Mouse (Mus musculus): ENCODE measurements around the gene Srgap1. TPM values are rescaled to one million over a fixed set of nuclear protein-coding genes. Genes with fewer than 3 reads are reported as not detected.

The Srgap1 gene
- polyA plus RNA-seq, 1 experiment from 2014 or later: 8.5 TPM

DNA sequence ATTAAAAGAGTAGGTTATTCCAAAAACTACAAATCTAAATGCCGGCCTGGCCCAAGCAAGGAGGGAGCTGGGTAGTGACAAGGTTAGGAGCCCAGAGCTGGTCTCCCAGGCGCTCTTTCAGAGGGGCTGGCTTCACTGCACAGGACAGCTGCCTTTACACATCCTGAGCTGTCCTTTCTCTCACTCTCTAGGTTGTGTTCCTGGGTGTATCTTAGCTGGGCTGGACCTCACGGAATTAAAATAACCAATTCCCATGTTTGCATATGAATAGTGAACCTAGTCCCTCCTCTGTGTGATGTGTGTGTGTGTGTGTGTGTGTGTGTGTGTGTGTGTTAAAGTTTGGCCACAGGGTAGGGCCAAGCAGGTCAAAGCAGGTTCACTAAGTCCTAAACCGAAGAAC lies 2.2 kb downstream of the Srgap1 start:
- no peak overlapping the region for H3K4me3 ChIP-seq

DNA sequence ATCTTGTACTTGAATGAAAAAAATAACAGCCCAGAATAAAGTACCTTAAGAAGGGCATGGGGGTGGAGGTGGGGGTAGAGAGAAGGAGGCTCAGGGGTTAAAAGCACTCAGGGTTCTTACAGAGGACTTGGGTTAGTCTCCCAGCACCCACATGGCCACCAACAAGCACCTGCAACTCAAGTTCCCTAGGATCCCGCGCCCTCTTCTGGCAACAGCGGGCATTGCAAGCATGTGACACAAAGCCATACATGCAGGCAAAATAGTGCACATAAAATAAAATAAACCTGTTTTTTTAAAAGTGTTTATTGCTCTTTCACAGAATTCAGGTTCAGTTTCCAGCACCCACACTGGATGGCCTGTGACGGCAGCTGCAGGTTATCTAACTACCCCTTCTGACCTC lies 6.7 kb downstream of the Srgap1 start:
- H3K27ac ChIP-seq (ENCODE audit: poor library complexity, severe bottlenecking): no peak overlapping the region
- H3K4me2 ChIP-seq: no peak overlapping the region
- H3K27me3 ChIP-seq (replicated peaks): no peaks in the 10 kb centered on the region
- no peak overlapping the region for H3K9ac ChIP-seq
- 45% methylated on average over 4 of the region's 4 CpGs for whole genome bisulfite sequencing
- H3K4me3 ChIP-seq: no peak overlapping the region
- peaks cover 4% of the 10 kb centered on the region; the same call in 1 of the 2 replicates for H3K9me3 ChIP-seq (replicated peaks)
- H3K36me3 ChIP-seq: peaks cover 9% of the 10 kb centered on the region; the same call in 1 of the 2 replicates
- ATAC-seq (ENCODE audit: insufficient number of reproducible peaks, low FRiP score): no peak
- peaks cover 4% of the 10 kb centered on the region for H3K4me1 ChIP-seq (replicated peaks)

More for the DNA sequence above, 2.2 kb downstream of the Srgap1 start:
- Histone ChIP-seq H3K4me2 (0 out of 2 replicates have a peak overlapping the region, but pooled peaks have one; percentile 10), H3K9ac (no peak overlapping the region), H3K4me1 (replicated peaks) (peaks cover 7% of the 10 kb centered on the region), H3K36me3 (no peaks in the 10 kb centered on the region), H3K27ac (ENCODE audit: poor library complexity, severe bottlenecking) (no peak overlapping the region), H3K27me3 (replicated peaks) (peaks cover 9% of the 10 kb centered on the region; the same call in 1 of the 2 replicates), H3K9me3 (replicated peaks) (peaks cover 4% of the 10 kb centered on the region; the same call in 1 of the 2 replicates)
- ATAC-seq (ENCODE audit: insufficient number of reproducible peaks, low FRiP score): no peak
- 79% methylated on average over 4 of the region's 4 CpGs for WGBS

DNA sequence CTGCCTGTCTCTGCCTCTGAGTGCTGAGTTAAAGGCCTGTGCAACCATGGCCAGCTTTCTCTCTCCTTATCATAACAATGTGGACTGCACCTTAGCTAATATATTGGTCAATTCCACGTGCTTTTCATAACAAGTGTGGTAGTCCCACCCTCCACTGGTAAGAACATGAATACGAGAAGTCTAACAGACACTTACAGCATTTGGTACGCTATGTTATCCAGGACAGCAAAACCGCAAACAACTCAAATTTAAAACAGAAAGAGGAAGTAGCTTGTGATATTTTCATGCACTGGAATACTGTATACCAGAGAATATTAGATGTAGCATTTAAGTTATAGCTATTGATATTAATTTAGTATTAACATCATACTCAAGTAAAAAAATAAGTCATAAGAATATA lies 7.5 kb downstream of the Srgap1 start:
- Histone ChIP-seq H3K36me3 (peaks cover 9% of the 10 kb centered on the region; the same call in 1 of the 2 replicates), H3K9ac (no peak overlapping the region), H3K27me3 (replicated peaks) (peaks cover 4% of the 10 kb centered on the region; the same call in 1 of the 2 replicates), H3K27ac (ENCODE audit: poor library complexity, severe bottlenecking) (no peak overlapping the region), H3K4me2 (no peak overlapping the region), H3K4me1 (replicated peaks) (peaks cover 4% of the 10 kb centered on the region), H3K9me3 (replicated peaks) (peaks cover 4% of the 10 kb centered on the region; the same call in 1 of the 2 replicates), H3K4me3 (no peak overlapping the region)
- 85% methylated on average over 4 of the region's 4 CpGs for WGBS
- no peak for ATAC-seq (ENCODE audit: insufficient number of reproducible peaks, low FRiP score)

DNA sequence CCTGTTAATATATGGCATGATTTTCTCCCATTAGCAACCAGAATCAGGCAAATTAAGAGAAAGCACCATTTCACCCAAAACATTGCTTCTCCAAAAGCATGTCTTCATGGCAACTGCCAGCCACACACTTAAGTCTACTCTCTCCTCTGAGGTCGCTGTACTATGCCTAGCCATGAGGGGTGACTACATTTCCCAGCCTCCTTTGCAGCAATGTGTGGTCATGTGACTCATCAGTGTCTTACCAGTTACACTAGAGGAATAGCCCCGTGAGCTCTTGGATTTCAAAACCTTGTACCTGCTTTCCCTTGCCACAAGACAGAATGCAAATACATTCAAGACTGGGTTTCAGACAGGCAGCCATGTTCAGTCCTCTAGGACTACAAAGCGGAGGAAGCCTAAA lies 8.6 kb downstream of the Srgap1 start:
- no peak overlapping the region for H3K27ac ChIP-seq (ENCODE audit: poor library complexity, severe bottlenecking)
- 59% methylated on average over 3 of the region's 3 CpGs for WGBS
- no peak overlapping the region for H3K9ac ChIP-seq
- no peak for ATAC-seq (ENCODE audit: insufficient number of reproducible peaks, low FRiP score)
- peaks cover 14% of the 10 kb centered on the region for H3K27me3 ChIP-seq (replicated peaks)
- H3K9me3 ChIP-seq (replicated peaks): peaks cover 4% of the 10 kb centered on the region; the same call in 1 of the 2 replicates
- peaks cover 4% of the 10 kb centered on the region for H3K4me1 ChIP-seq (replicated peaks)
- H3K4me2 ChIP-seq: 0 out of 2 replicates have a peak overlapping the region, but pooled peaks have one; percentile 6
- H3K36me3 ChIP-seq: peaks cover 9% of the 10 kb centered on the region; the same call in 1 of the 2 replicates
- H3K4me3 ChIP-seq: no peak overlapping the region

DNA sequence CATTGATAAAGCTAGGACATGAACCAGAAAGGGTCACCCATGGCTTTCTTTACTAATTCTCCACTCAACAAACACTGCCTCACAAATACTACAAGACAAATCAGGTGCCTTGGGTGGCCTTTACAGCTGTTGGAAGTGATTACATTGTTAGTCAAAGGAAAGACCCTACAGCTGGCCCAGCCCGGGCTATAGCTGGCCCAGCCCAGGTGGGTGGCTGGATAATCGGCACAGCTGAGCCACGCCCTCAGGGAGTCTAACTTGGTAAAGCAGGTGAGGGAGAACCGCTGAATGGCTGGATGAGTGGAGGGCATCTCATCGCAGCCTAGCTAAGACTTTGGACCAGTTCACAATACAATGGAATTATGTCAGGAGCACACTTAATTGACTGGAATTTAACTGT lies 13.8 kb downstream of the Srgap1 start:
- no peak for ATAC-seq (ENCODE audit: insufficient number of reproducible peaks, low FRiP score)
- no peak overlapping the region for H3K9ac ChIP-seq
- H3K36me3 ChIP-seq: peaks cover 9% of the 10 kb centered on the region; the same call in 1 of the 2 replicates
- 77% methylated on average over 5 of the region's 5 CpGs for WGBS
- no peaks in the 10 kb centered on the region for H3K4me1 ChIP-seq (replicated peaks)
- H3K9me3 ChIP-seq (replicated peaks): peaks cover 6% of the 10 kb centered on the region; the same call in 1 of the 2 replicates
- H3K27ac ChIP-seq (ENCODE audit: poor library complexity, severe bottlenecking): no peak overlapping the region
- H3K4me2 ChIP-seq: no peak overlapping the region
- H3K27me3 ChIP-seq (replicated peaks): peaks cover 39% of the 10 kb centered on the region
- H3K4me3 ChIP-seq: no peak overlapping the region

DNA sequence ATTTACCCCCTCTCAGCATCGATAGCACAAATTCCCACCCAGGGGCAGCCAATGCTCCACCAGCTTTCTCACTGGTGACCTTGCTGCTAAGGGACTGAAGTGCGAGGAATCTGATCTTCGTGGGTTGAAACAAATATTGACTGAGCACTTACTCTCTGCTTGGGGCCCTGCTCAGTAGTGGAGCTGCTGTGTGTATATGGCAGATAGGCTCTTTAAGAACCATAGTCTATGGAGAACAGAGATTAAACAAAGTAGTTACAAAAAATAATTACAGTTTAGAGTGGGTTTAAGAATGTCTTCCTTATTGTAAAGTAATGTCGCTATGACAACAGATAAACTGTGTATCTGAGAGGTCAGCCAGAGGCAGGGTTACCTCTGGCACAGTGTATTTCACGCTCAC lies 16.7 kb downstream of the Srgap1 start:
- H3K27ac ChIP-seq (ENCODE audit: poor library complexity, severe bottlenecking): no peak overlapping the region
- ATAC-seq (ENCODE audit: insufficient number of reproducible peaks, low FRiP score): no peak
- 78% methylated on average over 5 of the region's 5 CpGs for WGBS
- H3K4me2 ChIP-seq: no peak overlapping the region
- H3K36me3 ChIP-seq: no peaks in the 10 kb centered on the region
- H3K9ac ChIP-seq: no peak overlapping the region
- H3K4me1 ChIP-seq (replicated peaks): peaks cover 8% of the 10 kb centered on the region
- peaks cover 48% of the 10 kb centered on the region for H3K27me3 ChIP-seq (replicated peaks)
- no peak overlapping the region for H3K4me3 ChIP-seq
- H3K9me3 ChIP-seq (replicated peaks): 0 out of 2 replicates have a peak, but pooled peaks cover 6% of the 10 kb centered on the region

DNA sequence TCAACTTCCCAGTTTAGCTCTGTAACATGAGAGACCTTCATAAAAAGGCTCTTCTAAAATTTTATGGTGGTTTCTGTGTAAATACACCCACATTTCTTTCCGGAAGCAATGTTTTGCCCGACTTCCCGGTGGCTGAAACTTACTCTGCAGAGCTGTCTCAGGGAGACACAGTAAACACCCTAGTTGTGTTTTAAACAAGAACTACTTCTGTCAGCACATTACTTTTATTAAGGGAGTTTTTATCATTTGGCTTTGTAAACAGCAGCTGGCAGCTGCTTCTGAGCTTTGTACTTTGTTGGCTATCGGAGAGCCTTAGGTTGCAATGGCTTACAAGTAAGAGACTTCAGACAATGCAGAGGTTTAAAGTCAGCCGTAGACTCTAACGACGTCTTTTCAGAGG lies 17.4 kb downstream of the Srgap1 start:
- Histone ChIP-seq H3K4me1 (replicated peaks) (peaks cover 13% of the 10 kb centered on the region), H3K27me3 (replicated peaks) (peaks cover 45% of the 10 kb centered on the region), H3K9ac (no peak overlapping the region), H3K4me2 (no peak overlapping the region), H3K36me3 (no peaks in the 10 kb centered on the region), H3K9me3 (replicated peaks) (0 out of 2 replicates have a peak, but pooled peaks cover 6% of the 10 kb centered on the region), H3K27ac (ENCODE audit: poor library complexity, severe bottlenecking) (no peak overlapping the region), H3K4me3 (no peak overlapping the region)
- no peak for ATAC-seq (ENCODE audit: insufficient number of reproducible peaks, low FRiP score)
- 80% methylated on average over 7 of the region's 7 CpGs for WGBS

DNA sequence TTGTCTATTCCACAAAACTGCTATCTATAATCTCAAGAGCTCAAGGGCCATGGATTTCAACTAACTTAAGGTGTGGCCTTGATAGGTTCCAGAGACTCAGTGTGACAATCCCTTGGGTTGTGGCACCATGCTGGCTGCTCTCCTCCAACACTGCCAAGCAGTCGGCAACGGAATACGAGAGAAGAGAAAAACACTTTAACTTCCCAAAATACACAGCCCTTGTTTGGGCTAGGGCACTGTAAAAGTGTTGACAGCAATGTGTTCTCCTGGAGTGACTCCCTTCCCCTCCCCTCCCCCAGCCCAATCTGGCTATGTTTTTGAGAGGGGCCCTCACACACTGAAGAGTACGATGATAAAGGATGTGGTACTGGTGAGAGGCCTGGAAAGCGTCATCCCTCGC lies 21.9 kb downstream of the Srgap1 start:
- Histone ChIP-seq H3K27me3 (replicated peaks) (peaks cover 40% of the 10 kb centered on the region), H3K4me1 (replicated peaks) (peaks cover 20% of the 10 kb centered on the region), H3K27ac (ENCODE audit: poor library complexity, severe bottlenecking) (no peak overlapping the region), H3K9ac (no peak overlapping the region), H3K4me2 (no peak overlapping the region; the same call in 1 of the 2 replicates), H3K4me3 (no peak overlapping the region), H3K9me3 (replicated peaks) (peaks cover 22% of the 10 kb centered on the region), H3K36me3 (peaks cover 11% of the 10 kb centered on the region)
- WGBS: 22% methylated on average over 6 of the region's 6 CpGs
- peak; percentile 90 for ATAC-seq (ENCODE audit: insufficient number of reproducible peaks, low FRiP score)

DNA sequence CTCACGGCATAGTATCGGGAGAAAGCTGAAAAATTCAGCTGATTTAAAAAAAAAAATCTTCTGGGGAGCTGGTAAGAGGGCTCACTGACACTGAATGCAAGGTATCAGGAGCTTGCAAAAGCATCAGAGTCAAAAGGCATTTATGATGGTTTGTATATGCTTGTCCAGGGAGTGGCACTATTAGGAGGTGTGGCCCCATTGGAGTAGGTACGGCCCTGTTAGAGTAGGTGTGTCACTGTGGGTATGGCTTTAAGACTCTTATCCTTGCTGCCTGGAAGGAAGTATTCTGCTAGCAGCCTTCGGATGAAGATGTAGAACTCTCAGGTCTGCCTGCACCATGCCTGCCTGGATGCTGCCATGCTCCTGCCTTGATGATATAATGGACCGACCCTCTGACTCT lies 26.2 kb downstream of the Srgap1 start:
- H3K36me3 ChIP-seq: peaks cover 11% of the 10 kb centered on the region
- H3K9ac ChIP-seq: no peak overlapping the region
- peaks cover 58% of the 10 kb centered on the region for H3K4me1 ChIP-seq (replicated peaks)
- H3K27me3 ChIP-seq (replicated peaks): peaks cover 30% of the 10 kb centered on the region
- H3K4me3 ChIP-seq: no peak overlapping the region
- no peak overlapping the region for H3K4me2 ChIP-seq
- WGBS: 85% methylated on average over 5 of the region's 5 CpGs
- H3K9me3 ChIP-seq (replicated peaks): peaks cover 16% of the 10 kb centered on the region
- H3K27ac ChIP-seq (ENCODE audit: poor library complexity, severe bottlenecking): no peak overlapping the region
- ATAC-seq (ENCODE audit: insufficient number of reproducible peaks, low FRiP score): no peak

DNA sequence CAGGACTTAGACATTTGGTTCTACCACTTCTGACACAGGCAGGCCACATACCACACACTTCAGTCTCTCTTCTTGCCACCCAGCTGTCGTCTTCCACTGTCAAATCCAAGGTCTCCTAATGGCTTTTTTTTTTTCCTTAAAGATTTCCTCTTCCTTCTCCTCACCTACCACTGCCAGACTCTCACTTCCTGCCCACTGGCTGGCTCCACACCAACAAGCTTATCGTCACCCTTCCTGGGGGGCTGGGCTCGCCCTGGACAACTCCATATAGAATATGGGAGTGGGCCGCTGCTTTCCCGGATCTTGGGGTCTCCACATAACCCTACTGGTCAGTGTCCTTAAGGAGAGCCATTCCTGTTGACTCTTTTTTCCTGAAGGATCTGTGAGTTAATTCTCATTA lies 26.9 kb downstream of the Srgap1 start:
- H3K27ac ChIP-seq (ENCODE audit: poor library complexity, severe bottlenecking): peak overlapping the region; percentile 47; the same call in 1 of the 2 replicates
- no peak overlapping the region for H3K4me3 ChIP-seq
- peaks cover 30% of the 10 kb centered on the region for H3K27me3 ChIP-seq (replicated peaks)
- WGBS: 56% methylated on average over 5 of the region's 5 CpGs
- H3K9ac ChIP-seq: no peak overlapping the region
- peaks cover 51% of the 10 kb centered on the region for H3K4me1 ChIP-seq (replicated peaks)
- ATAC-seq (ENCODE audit: insufficient number of reproducible peaks, low FRiP score): no peak
- peaks cover 11% of the 10 kb centered on the region for H3K36me3 ChIP-seq
- no peak overlapping the region for H3K4me2 ChIP-seq
- peaks cover 16% of the 10 kb centered on the region for H3K9me3 ChIP-seq (replicated peaks)

DNA sequence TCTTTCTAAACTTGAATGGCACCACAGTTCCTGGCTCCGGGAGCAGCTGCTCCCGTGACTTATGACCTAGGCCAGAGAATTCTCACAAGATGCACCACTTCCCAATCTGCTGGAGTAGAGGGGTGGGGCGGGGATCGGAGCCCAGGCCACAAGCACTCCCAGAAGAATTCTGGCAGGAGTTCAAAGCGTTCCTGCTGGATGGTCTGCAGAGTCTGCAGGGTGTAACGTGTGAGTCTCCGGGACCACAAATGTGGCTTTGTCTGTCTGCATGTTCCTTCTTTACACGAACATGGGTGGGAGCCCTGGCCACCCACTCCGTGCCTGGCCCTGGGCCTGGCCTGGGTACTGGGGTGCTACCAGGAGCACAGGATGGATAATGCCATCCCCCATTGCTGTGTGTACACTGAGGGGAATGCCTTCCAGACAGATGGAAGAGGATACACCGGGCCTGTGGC lies 28.5 kb downstream of the Srgap1 start:
- Histone ChIP-seq H3K36me3 (peaks cover under 1% of the 10 kb centered on the region; the same call in 1 of the 2 replicates), H3K27me3 (replicated peaks) (peaks cover 30% of the 10 kb centered on the region), H3K4me1 (replicated peaks) (peaks cover 43% of the 10 kb centered on the region), H3K9me3 (replicated peaks) (peaks cover 7% of the 10 kb centered on the region; the same call in 1 of the 2 replicates), H3K4me2 (peak overlapping the region; percentile 25), H3K4me3 (no peak overlapping the region), H3K9ac (peak overlapping the region; percentile 42; the same call in 1 of the 2 replicates), H3K27ac (ENCODE audit: poor library complexity, severe bottlenecking) (peak overlapping the region; percentile 41; the same call in 1 of the 2 replicates)
- WGBS: 29% methylated on average over 10 of the region's 10 CpGs
- ATAC-seq (ENCODE audit: insufficient number of reproducible peaks, low FRiP score): peak; percentile 54

Data from heart, embryonic 12.5 days (tissue).